Mouse (Mus musculus) neutrophil, adult 83 days (primary cell): ENCODE data around the gene Ahctf1. TPM values are rescaled to one million over a fixed set of nuclear protein-coding genes. Genes with fewer than 3 reads are reported as not detected.

Experiments used
- total RNA-seq, 2 experiments: library from RNA; stranded (reverse); gene quantifications; one replicate each; pipeline ENCODE4 v1.2.4; 2023

Ahctf1 gene
- 10 to 100 TPM; 56.6 to 68.2 TPM for total RNA-seq

DNA sequence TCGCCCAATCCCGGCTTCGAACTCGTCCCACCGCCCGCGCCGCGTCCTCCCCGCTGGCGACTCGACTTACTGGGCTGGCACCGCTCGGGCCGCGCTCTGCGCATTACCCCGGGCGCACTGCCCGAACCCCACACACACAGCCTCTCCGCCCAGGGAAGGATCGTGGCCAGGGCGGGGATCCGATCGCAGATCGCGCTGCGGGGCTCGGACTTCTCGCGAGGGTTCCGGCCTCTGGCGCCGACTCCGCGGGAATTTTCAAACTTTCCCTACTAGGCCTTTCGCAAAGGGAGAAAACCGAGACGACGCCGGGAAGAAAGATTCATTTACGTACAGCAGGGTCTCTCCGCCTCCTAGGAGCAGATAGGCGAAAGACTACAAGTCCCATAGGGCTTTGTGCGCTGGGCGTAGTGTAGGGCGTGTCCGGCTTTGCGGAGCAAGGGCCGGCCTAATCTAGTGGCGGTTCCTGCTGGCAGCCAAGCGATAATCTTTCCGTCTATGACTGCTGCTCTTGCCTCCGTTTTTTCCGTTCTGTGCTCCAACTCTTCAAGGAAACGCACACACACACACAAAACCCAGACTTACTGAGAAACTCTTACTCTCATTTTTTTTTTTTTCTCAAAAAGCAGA lies at the start of gene Ahctf1:
Gene Ahctf1 (minus strand): TSS at position 168 of the 627 bp plus-strand sequence.

DNA sequence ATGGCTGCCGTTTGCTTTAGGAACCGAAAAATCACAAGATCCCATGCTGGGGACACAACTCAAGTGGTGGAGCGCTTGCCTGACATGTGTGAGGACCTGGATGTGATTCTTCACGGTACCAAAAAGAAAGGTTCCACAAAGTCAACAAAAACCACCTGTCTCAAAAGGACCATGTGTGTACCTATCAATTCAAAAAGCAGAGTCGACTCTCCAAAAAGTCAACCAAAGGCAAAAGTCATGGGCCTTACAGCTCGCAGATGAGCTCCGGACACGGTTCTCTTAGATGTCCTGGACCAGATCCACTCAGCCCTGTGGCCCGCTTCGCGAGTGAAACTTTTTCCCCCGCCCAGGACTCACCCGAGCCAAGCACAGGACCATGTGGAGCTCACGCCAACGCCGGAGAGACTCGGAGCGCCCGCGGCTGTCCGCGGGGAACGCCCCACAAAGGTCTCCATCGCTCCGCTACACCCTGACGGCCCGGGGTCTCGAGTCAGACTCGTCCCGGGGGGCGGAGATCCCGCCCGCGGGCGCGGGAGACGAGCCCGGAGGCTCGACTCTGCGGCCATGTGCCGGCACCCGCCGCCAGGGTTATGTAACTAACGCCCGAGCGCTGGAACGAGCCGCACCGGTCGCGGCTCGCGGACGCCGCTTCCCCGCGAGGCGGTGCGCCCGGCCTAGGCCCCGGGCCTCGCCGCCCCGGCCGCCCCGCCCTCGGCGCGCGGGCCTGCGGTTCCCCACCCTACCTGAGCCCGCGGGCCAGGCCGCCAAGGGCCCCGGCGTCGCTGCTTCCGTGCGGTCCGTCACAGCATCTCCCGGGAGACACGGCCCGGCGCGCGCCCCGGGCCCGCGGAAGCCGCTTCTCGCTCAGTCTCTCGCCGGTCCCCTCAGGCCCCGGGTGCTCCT lies 619 bp downstream of the Ahctf1 start, which contains the start of gene Gm10518:
Gene Gm10518 (plus strand): TSS at position 767 of the 903 bp plus-strand sequence.

DNA sequence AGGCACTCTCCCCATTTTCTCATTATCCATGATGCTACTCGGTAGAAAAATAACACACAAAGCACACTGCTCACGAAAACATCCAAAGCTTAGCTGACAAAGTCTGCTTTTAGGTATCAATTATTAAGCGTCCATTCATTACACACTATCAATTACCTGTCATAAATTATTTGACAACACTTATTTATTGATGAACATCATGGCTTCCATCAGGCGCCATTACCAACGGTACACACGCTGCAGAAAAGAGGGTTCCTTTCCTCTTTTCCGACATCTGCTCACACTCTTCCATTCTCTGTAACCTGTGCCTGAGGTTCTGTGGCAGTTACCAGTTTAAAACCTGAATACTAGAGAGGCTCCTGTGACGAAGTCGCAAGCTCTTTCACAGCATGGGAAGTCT lies 58.3 kb downstream of the Ahctf1 start, which contains the start of gene Kif28:
Gene Kif28 (minus strand): TSS at position 101 of the 400 bp plus-strand sequence.

Other genes with a start within 250 kb of the Ahctf1 start
- gene Sccpdh, start 135.5 kb downstream of the Ahctf1 start, total RNA-seq, result 1 to 10 TPM; 2.6 to 2.8 TPM
- not detected for gene Kif28, start 58.4 kb downstream of the Ahctf1 start, total RNA-seq
- gene Gm10518, start 304 bp downstream of the Ahctf1 start, total RNA-seq, result under 1 TPM; 0.42 to 0.70 TPM
- 1 to 10 TPM; 4.2 to 4.3 TPM for gene Cdc42bpa, start 156.8 kb upstream of the Ahctf1 start, total RNA-seq